Mouse (Mus musculus) embryonic facial prominence, embryonic 12.5 days (tissue): Measurements from ENCODE around the gene Gm3448. TPM values are rescaled to one million over a fixed set of nuclear protein-coding genes. Genes with fewer than 3 reads are reported as not detected.

Experiments used
- polyA plus RNA-seq: library from polyadenylated mRNA; unstranded; fragments of >200 nt; fragmentation: Nextera tagmentation; extraction: Ambion mirVana; gene quantifications from 2 replicates; pipeline ENCODE4 v1.2.1, GENCODE M21; 2016

Gene Gm3448
- polyA plus RNA-seq, 1 experiment from 2014 or later: 4.4 TPM

Other genes with a start within 250 kb of the Gm3448 start
- gene Wdr27, start 98.4 kb downstream of the Gm3448 start, polyA plus RNA-seq: 4.7 and 5.8 TPM in 2 replicates
- gene 1600012H06Rik, start 98.4 kb downstream of the Gm3448 start, polyA plus RNA-seq: 30.7 and 33.3 TPM in 2 replicates
- gene Phf10, start 80.3 kb downstream of the Gm3448 start, polyA plus RNA-seq: 34.3 and 34.7 TPM in 2 replicates
- 11.1 and 12.2 TPM in 2 replicates for gene 9030025P20Rik, start 63.1 kb downstream of the Gm3448 start, polyA plus RNA-seq
- gene Gm3417, start 62.7 kb downstream of the Gm3448 start, polyA plus RNA-seq: not detected in 2 replicates
- gene Gm3435, start 31.4 kb downstream of the Gm3448 start, polyA plus RNA-seq: 6.7 and 7.2 TPM in 2 replicates
- 101 and 107 TPM in 2 replicates for gene Ermard, start 329 bp downstream of the Gm3448 start, polyA plus RNA-seq
- gene Tcte3, start within 50 bp of the Gm3448 start, polyA plus RNA-seq: not detected in 2 replicates